Mouse (Mus musculus): ENCODE results near the gene G3bp1.

G3bp1 gene

GRCm38 (mm10) chr11:55469048-55469843, at the start of gene G3bp1:
TSS of gene G3bp1 (plus strand) at chr11:55469685.
- DNase-seq (ENCODE audit: low spot score): peak; percentile 98

- no peak for DNase-seq (ENCODE audit: low spot score)
These were observed 46.5 kb upstream of the G3bp1 start, which contains the start of gene Sparc for GRCm38 (mm10) chr11:55422978-55423377. TSS of gene Sparc (minus strand) at chr11:55423183.

GRCm38 (mm10) chr11:55423756-55424155, 45.7 kb upstream of the G3bp1 start:
- peak; percentile 72 for DNase-seq (ENCODE audit: low spot score)

- no peak for DNase-seq (ENCODE audit: low spot score)
These were observed 44.6 kb upstream of the G3bp1 start for GRCm38 (mm10) chr11:55424746-55425360.

- DNase-seq (ENCODE audit: low spot score): peak; percentile 94
These were observed 41.1 kb upstream of the G3bp1 start for GRCm38 (mm10) chr11:55428186-55429012.

GRCm38 (mm10) chr11:55429973-55430372, 39.5 kb upstream of the G3bp1 start:
- no peak for DNase-seq (ENCODE audit: low spot score)

- no peak for DNase-seq (ENCODE audit: low spot score)
These were observed 36.5 kb upstream of the G3bp1 start for GRCm38 (mm10) chr11:55432981-55433380.

GRCm38 (mm10) chr11:55436089-55436488, 33.4 kb upstream of the G3bp1 start:
- no peak for DNase-seq (ENCODE audit: low spot score)

- DNase-seq (ENCODE audit: low spot score): no peak
These were observed 31.5 kb upstream of the G3bp1 start for GRCm38 (mm10) chr11:55438031-55438430.

GRCm38 (mm10) chr11:55439718-55440117, 29.8 kb upstream of the G3bp1 start:
- no peak for DNase-seq (ENCODE audit: low spot score)

GRCm38 (mm10) chr11:55444772-55445171, 24.7 kb upstream of the G3bp1 start:
- no peak for DNase-seq (ENCODE audit: low spot score)

GRCm38 (mm10) chr11:55446579-55446978, 22.9 kb upstream of the G3bp1 start:
- DNase-seq (ENCODE audit: low spot score): peak; percentile 89

GRCm38 (mm10) chr11:55449531-55449930, 20.0 kb upstream of the G3bp1 start:
- DNase-seq (ENCODE audit: low spot score): no peak

GRCm38 (mm10) chr11:55450311-55450710, 19.2 kb upstream of the G3bp1 start:
- no peak for DNase-seq (ENCODE audit: low spot score)

- no peak for DNase-seq (ENCODE audit: low spot score)
These were observed 15.8 kb upstream of the G3bp1 start for GRCm38 (mm10) chr11:55453640-55454039.

GRCm38 (mm10) chr11:55455166-55455565, 14.3 kb upstream of the G3bp1 start:
- DNase-seq (ENCODE audit: low spot score): no peak

- DNase-seq (ENCODE audit: low spot score): no peak
These were observed 11.0 kb upstream of the G3bp1 start for GRCm38 (mm10) chr11:55458501-55458900.

GRCm38 (mm10) chr11:55459850-55460558, 9.5 kb upstream of the G3bp1 start:
- no peak for DNase-seq (ENCODE audit: low spot score)

GRCm38 (mm10) chr11:55460559-55461018, 8.9 kb upstream of the G3bp1 start:
- DNase-seq (ENCODE audit: low spot score): peak; percentile 46

GRCm38 (mm10) chr11:55461019-55461645, 8.4 kb upstream of the G3bp1 start, which contains the start of gene Atox1:
TSS of gene Atox1 (minus strand) at chr11:55461239.
- DNase-seq (ENCODE audit: low spot score): peak; percentile 97

- no peak for DNase-seq (ENCODE audit: low spot score)
These were observed 7.3 kb upstream of the G3bp1 start for GRCm38 (mm10) chr11:55462149-55462548.
